Mouse (Mus musculus) heart, embryonic 11.5 days (tissue): ENCODE data around the gene Egfem1. TPM values are rescaled to one million over a fixed set of nuclear protein-coding genes. Genes with fewer than 3 reads are reported as not detected.

Experiments used
- ATAC-seq: fragments of 200-750 bp; cut with Nextera tagmentation; replicated peaks from 2 replicates; pipeline ENCODE4 v1.8.0; 2017; ENCODE audit warnings: moderate library complexity; ENCODE audit not compliant: insufficient number of reproducible peaks, low FRiP score, low TSS enrichment
- H3K27ac ChIP-seq: fragments of 300-500 bp; sonication (generic); 2 replicates; pipeline ENCODE4 v1.5.1; 2014; ENCODE audit warnings: mild to moderate bottlenecking, low read depth, low read length
- H3K27me3 ChIP-seq: fragments of 300-500 bp; sonication (generic); 2 replicates; pipeline ENCODE4 v1.6.1; 2014; ENCODE audit warnings: mild to moderate bottlenecking, low read length, mixed read lengths; ENCODE audit not compliant: control insufficient read depth, insufficient read depth
- H3K36me3 ChIP-seq: fragments of 300-500 bp; sonication (generic); 2 replicates; pipeline ENCODE4 v1.6.1; 2014; ENCODE audit warnings: mild to moderate bottlenecking, low read length, moderate library complexity, mixed read lengths; ENCODE audit not compliant: control insufficient read depth, insufficient read depth
- H3K4me1 ChIP-seq: fragments of 300-500 bp; sonication (generic); 2 replicates; pipeline ENCODE4 v1.6.1; 2014; ENCODE audit warnings: low read length; ENCODE audit not compliant: control insufficient read depth, insufficient read depth
- H3K4me2 ChIP-seq: fragments of 300-500 bp; sonication (generic); 2 replicates; pipeline ENCODE4 v1.6.1; 2014; ENCODE audit warnings: mild to moderate bottlenecking, moderate library complexity
- H3K4me3 ChIP-seq: fragments of 300-500 bp; sonication (generic); 2 replicates; pipeline ENCODE4 v1.5.1; 2014; ENCODE audit warnings: low read depth, low read length
- H3K9ac ChIP-seq: fragments of 300-500 bp; sonication (generic); 2 replicates; pipeline ENCODE4 v1.6.1; 2014; ENCODE audit warnings: mild to moderate bottlenecking, low read depth, low read length, moderate library complexity
- H3K9me3 ChIP-seq: fragments of 300-500 bp; sonication (generic); replicated peaks from 2 replicates; pipeline ENCODE4 v1.6.1; 2016; ENCODE audit warnings: low read length; ENCODE audit not compliant: control insufficient read depth
- WGBS: fragments of 180-500 bp; shearing (Covaris S2); extraction: QIAGEN DNeasy Blood & Tissue Kit; methylation state at CpG from one replicate; pipeline ENCODE4 v1.1.7; 2014; ENCODE audit not compliant: insufficient replicate concordance; 5-methylcytosine and 5-hydroxymethylcytosine counted together
- polyA plus RNA-seq: library from polyadenylated mRNA; unstranded; fragments of >200 nt; fragmentation: Nextera tagmentation; extraction: Ambion mirVana; gene quantifications from 2 replicates; pipeline ENCODE4 v1.2.1, GENCODE M21; 2014

Egfem1 gene
- polyA plus RNA-seq, 1 experiment from 2014 or later, result 0.11 TPM

DNA sequence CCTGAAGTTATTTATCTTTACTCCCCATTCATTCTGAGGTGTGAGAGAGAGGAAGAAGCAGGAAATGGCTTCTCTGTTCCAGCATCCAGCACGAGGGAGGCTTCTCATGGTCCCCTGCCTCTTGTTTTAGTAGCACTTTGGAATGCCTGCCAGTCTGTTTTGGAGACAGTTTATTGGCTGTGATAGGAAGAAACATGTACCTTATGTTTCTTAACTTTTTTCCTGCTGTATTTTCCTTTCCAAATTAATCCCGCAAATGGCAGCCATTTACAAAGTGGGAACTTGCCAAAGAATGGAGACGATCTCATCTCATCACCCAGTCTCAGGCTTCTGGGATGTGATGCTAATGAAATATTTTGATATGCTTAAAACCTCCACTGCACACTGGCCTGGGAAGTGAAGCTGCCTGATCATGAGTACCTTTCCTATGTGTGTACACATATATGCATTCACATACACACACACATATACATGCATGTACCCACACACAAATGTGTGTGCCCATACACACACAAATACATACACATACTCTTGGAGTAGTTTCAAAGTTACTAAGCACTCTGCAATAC, 260.5 kb downstream of the Egfem1 start:
- H3K36me3 ChIP-seq, result no peaks in the 10 kb centered on the region
- no peak for ATAC-seq
- WGBS, result 63% methylated on average over 3 of the region's 3 CpGs

DNA sequence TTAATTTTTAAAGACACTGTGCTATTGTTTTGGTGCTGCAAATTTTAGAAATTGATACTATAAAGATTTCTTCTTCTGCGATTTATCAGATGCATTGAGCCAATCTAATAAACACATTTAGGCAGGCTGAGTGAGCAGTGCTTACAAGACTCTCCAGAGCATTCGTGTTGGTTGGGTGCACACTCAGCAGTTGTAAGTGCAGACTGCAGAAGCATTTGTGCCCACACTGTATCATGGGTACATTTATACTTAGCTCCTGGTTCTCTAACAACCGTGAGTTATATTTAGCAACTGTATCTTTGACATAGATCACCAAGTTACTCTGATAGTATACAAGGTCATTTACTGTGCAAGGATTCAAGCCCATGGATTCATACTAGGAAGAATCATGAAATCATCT, 264.0 kb downstream of the Egfem1 start:
- H3K4me1 ChIP-seq, result no peaks in the 10 kb centered on the region
- no peaks in the 10 kb centered on the region for H3K9me3 ChIP-seq
- H3K27me3 ChIP-seq, result no peaks in the 10 kb centered on the region
- no peak overlapping the region for H3K4me2 ChIP-seq
- WGBS, result 67% methylated on average over 3 of the region's 3 CpGs
- no peak overlapping the region for H3K27ac ChIP-seq
- no peak overlapping the region for H3K4me3 ChIP-seq
- no peak overlapping the region for H3K9ac ChIP-seq
- no peaks in the 10 kb centered on the region for H3K36me3 ChIP-seq
- no peak for ATAC-seq

More for the DNA sequence above, 260.5 kb downstream of the Egfem1 start:
- Histone ChIP-seq H3K4me2 (no peak overlapping the region), H3K9ac (no peak overlapping the region), H3K4me3 (no peak overlapping the region), H3K27ac (no peak overlapping the region), H3K27me3 (no peaks in the 10 kb centered on the region), H3K4me1 (no peaks in the 10 kb centered on the region), H3K9me3 (no peaks in the 10 kb centered on the region)

DNA sequence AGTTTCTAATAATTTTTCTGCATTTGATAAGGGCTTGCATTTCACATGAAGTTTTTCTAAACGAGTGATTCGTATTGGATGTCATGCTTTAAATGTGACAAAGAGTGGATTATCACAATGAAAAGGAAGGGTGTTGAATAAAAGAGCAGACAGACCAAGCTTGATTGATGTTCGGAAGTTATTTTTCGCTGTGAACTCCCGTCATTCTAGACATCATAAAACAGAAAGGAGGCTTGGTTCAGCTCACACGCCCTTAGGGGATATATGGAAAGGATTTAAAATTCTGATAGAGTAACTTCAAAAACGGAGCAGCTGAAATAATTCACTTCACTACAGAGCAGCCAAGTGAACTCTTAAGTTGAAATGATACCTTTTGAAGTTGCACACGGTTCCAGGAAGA, 285.1 kb downstream of the Egfem1 start:
- ATAC-seq, result no peak
- 71% methylated on average over 8 of the region's 8 CpGs for WGBS
- Histone ChIP-seq H3K27ac (no peak overlapping the region), H3K36me3 (no peaks in the 10 kb centered on the region), H3K9me3 (no peaks in the 10 kb centered on the region), H3K27me3 (no peaks in the 10 kb centered on the region), H3K4me1 (no peaks in the 10 kb centered on the region), H3K4me2 (no peak overlapping the region), H3K4me3 (no peak overlapping the region), H3K9ac (no peak overlapping the region)

DNA sequence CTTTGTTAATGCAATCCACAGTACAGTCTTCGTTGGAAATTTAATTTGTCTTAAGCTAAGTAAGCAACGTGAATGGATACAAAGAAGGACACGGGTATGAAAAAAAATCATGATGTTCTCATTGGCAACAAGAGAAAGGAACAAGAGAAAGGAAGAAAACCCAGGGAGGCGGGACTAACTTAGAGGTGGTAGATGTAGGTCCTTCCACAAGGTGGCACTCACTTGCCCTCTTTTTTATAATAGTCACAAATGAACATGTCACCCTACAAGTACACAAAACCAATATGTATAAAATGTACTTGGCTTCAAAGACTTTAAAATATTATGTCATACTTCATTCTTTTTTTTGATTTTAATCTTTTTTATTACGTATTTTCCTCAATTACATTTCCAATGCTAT, 288.7 kb downstream of the Egfem1 start:
- no peak for ATAC-seq
- WGBS, result 63% methylated on average over 5 of the region's 5 CpGs

DNA sequence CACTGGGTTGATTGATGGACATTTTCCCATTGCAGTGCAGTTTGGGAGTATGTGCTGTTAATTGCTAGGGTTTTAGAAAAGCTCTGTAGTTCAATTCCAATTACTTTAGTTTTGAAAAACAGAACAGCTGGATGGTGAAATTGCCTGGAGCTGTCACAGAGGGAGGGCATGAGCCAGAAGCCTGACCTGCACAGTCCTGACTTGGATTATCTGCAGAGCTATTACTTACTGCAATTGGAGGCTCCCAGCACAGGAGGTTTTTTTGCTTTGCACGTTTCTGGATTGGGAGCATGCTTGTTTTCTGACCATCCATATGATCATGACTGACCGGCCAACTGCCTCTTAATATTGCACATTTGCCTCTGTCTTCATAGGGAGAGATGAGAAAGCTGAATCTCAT, 299.4 kb downstream of the Egfem1 start:
- ATAC-seq, result no peak
- no peak overlapping the region for H3K4me2 ChIP-seq
- H3K27ac ChIP-seq, result no peak overlapping the region
- H3K27me3 ChIP-seq, result no peaks in the 10 kb centered on the region
- no peak overlapping the region for H3K9ac ChIP-seq
- H3K4me3 ChIP-seq, result no peak overlapping the region
- H3K4me1 ChIP-seq, result no peaks in the 10 kb centered on the region
- WGBS, result 76% methylated on average over 2 of the region's 2 CpGs
- H3K36me3 ChIP-seq, result no peaks in the 10 kb centered on the region
- no peaks in the 10 kb centered on the region for H3K9me3 ChIP-seq

More for the DNA sequence above, 288.7 kb downstream of the Egfem1 start:
- H3K4me1 ChIP-seq, result no peaks in the 10 kb centered on the region
- no peak overlapping the region for H3K4me3 ChIP-seq
- no peaks in the 10 kb centered on the region for H3K36me3 ChIP-seq
- H3K9ac ChIP-seq, result no peak overlapping the region
- H3K27ac ChIP-seq, result no peak overlapping the region
- no peak overlapping the region for H3K4me2 ChIP-seq
- H3K9me3 ChIP-seq, result no peaks in the 10 kb centered on the region
- no peaks in the 10 kb centered on the region for H3K27me3 ChIP-seq

DNA sequence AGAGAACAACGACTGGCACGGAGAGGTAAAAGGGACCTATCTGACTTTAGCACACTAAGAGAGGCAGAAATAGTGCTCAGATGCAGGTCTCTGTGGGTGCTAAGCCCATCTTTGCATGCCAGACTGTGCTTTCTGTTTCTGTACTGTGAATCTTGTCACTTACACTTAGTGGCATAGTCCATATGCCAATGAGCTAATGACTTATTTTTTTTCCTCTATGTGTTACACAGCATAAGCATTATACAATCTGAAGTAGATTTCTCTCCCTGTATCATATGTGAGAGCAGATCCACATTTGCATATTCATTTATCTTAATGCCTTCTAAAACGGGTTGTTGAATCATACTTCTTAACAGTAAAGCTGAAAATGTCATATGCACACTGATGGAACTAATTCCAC, 317.2 kb downstream of the Egfem1 start:
- Histone ChIP-seq H3K36me3 (no peaks in the 10 kb centered on the region), H3K9me3 (no peaks in the 10 kb centered on the region), H3K4me1 (no peaks in the 10 kb centered on the region), H3K27me3 (no peaks in the 10 kb centered on the region), H3K9ac (no peak overlapping the region), H3K27ac (no peak overlapping the region), H3K4me2 (no peak overlapping the region), H3K4me3 (no peak overlapping the region)
- ATAC-seq, result no peak
- 77% methylated on average over 3 of the region's 3 CpGs for WGBS

DNA sequence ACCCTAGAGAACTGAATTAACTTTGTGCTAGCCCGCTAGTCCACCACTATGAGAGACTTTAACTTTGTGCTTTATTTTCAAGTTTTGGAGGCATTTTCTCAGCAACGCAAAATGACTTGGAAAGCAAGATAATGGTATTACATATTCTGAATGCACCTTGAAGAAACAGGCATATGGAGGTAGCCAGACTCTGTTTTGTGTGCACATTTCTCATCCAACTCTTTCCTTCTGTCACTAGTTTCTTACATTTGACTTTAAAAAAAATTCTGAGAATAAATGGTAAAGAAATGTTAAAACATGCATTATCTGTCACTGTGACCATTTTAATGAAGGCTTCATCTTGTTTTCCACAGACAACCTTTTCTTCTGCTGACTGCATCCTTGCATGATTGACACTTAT, 339.8 kb downstream of the Egfem1 start:
- Histone ChIP-seq H3K4me2 (no peak overlapping the region), H3K27me3 (no peaks in the 10 kb centered on the region), H3K9ac (no peak overlapping the region), H3K4me3 (no peak overlapping the region), H3K36me3 (no peaks in the 10 kb centered on the region), H3K27ac (no peak overlapping the region), H3K4me1 (no peaks in the 10 kb centered on the region), H3K9me3 (no peaks in the 10 kb centered on the region)
- WGBS, result 86% methylated on average over 2 of the region's 2 CpGs
- ATAC-seq, result no peak

DNA sequence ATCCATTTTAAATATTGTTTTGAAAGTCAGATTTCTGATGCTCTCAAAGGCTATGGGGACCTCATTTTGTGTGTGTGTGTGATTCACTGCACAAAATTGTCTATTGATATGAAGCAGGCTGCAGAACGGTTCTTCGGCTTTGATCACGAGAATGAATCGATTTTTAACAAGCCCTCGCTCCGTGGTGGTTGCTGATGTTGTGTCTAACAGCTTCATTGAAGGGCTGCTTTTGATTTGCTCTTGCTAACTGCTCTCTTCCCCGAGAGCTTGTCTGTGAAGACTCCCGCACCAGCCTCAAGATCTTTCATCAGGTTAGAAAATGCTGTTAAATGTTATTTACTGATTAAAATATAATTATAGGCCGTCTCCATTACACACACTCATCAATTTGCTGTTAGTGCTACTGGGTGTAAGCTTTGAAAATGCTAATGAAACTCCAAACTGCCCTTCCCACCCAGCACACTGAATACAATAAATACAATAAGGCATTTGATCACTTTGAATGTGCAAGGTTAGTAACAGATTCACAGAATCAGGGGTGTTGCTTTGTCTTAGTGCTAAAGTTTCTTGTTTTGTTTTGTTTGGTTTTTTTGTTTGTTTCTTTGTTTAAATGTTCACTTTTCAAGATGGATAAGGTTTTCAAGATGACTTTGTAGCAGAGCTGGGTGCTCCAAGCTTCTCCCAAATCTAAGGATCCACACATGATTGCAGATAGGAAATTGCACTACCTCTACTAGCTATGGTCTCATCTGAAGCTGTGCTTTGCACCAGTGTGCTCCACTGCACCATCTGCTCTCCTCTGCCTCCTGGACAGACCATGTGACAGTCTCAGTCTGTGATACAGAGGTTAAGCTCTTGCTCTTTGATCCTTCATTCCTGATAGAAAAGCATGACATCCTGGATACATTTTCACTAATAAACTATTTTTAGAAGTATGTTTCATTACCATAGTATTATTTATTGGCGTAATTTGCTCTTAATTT, 350.6 kb downstream of the Egfem1 start:
- no peaks in the 10 kb centered on the region for H3K4me1 ChIP-seq
- H3K27ac ChIP-seq, result no peak overlapping the region
- H3K36me3 ChIP-seq, result no peaks in the 10 kb centered on the region
- H3K27me3 ChIP-seq, result no peaks in the 10 kb centered on the region
- H3K4me3 ChIP-seq, result no peak overlapping the region
- no peak overlapping the region for H3K4me2 ChIP-seq
- no peak for ATAC-seq
- WGBS, result 69% methylated on average over 10 of the region's 10 CpGs
- no peaks in the 10 kb centered on the region for H3K9me3 ChIP-seq
- H3K9ac ChIP-seq, result no peak overlapping the region
